In genomic region chr6:145335876-145336768, GRCm38 (mm10) we compare ENCODE assay signal across 20 mouse cellular contexts.
A peak's percentile ranks its signal among the peaks of the same experiment; 100 is the strongest.
DNase-seq lines count a peak whose midpoint lies in the region; ATAC-seq and TF ChIP-seq lines count a peak whose summit lies in the region.
"Had no signal": no experiment of that assay in that cellular context is flagged by ENCODE, and none has a peak within 500 bp of the region (broad histone marks: within the 10 kb centered on the region; RNA-seq: fewer than 3 reads in every experiment).

No protein-coding gene starts in this region.

- no peaks in the 10 kb centered on the region for H3K79me2 ChIP-seq in heart, adult 2 months (replicated peaks; ENCODE audit: control insufficient read depth, insufficient read depth, low read length)

- no peak overlapping the region for H3K4me3 ChIP-seq in heart, adult 2 months
- no peak overlapping the region for H3K4me3 ChIP-seq in heart, embryonic 16.5 days (ENCODE audit: low read length)
- H3K4me3 ChIP-seq in liver, embryonic 15.5 days (replicated peaks): no peak overlapping the region
- H3K4me3 ChIP-seq: erythroblast, embryonic 14.5 days; limb, embryonic 13.5 days; midbrain, embryonic 15.5 days; neural tube, embryonic 13.5 days had no signal

- TF ChIP-seq EP300 in heart, adult 2 months (IDR thresholded peaks at IDR 0.05; ENCODE audit: insufficient read depth, low read depth, low read length): no peak

- H3K36me3 ChIP-seq in heart, adult 2 months (ENCODE audit: control insufficient read depth, insufficient read depth, low read length): no peaks in the 10 kb centered on the region
- no peaks in the 10 kb centered on the region for H3K36me3 ChIP-seq in heart, embryonic 16.5 days (ENCODE audit: control insufficient read depth, insufficient read depth)
- H3K36me3 ChIP-seq in liver, embryonic 15.5 days (replicated peaks): no peaks in the 10 kb centered on the region
- H3K36me3 ChIP-seq: limb, embryonic 13.5 days; midbrain, embryonic 15.5 days; neural tube, embryonic 13.5 days had no signal

- intact Hi-C loops in heart, adult 2 months (cut with DNase I): no loop called here
- intact Hi-C loops in heart, postnatal 10 days (cut with DNase I): loop anchor here (5.0 kb wide), 1 partner anchor 34 kb away; no protein-coding TSS in a partner anchor

- no peaks in the 10 kb centered on the region for H3K9me3 ChIP-seq in heart, embryonic 16.5 days (replicated peaks; ENCODE audit: control insufficient read depth, low read length)
- no peaks in the 10 kb centered on the region for H3K9me3 ChIP-seq in liver, embryonic 15.5 days (replicated peaks)
- H3K9me3 ChIP-seq: limb, embryonic 13.5 days; midbrain, embryonic 15.5 days; neural tube, embryonic 13.5 days had no signal

- no peaks in the 10 kb centered on the region for H3K27me3 ChIP-seq in heart, adult 2 months (ENCODE audit: control insufficient read depth, insufficient read depth, low read length)
- H3K27me3 ChIP-seq in heart, embryonic 16.5 days (ENCODE audit: control insufficient read depth, insufficient read depth, low read length): peaks cover 11% of the 10 kb centered on the region
- H3K27me3 ChIP-seq in liver, embryonic 15.5 days: peaks cover 24% of the 10 kb centered on the region

- peaks cover 2% of the 10 kb centered on the region for H3K4me1 ChIP-seq in heart, adult 2 months (ENCODE audit: control insufficient read depth, insufficient read depth, low read length)
- H3K4me1 ChIP-seq in heart, embryonic 16.5 days (ENCODE audit: control insufficient read depth, insufficient read depth, low read length): peaks cover 15% of the 10 kb centered on the region
- peaks cover 22% of the 10 kb centered on the region for H3K4me1 ChIP-seq in liver, embryonic 15.5 days (replicated peaks)
- H3K4me1 ChIP-seq: limb, embryonic 13.5 days had no signal

- DNase-seq in heart, adult 2 months: peak; percentile 11 to 21
- DNase-seq in heart, postnatal 10 days: no peak
- DNase-seq in adrenal gland, adult 18-20 months (ENCODE audit: low spot score in 2 of 2): peak; percentile 30 to 48
- no peak for DNase-seq in cerebellum, adult 18-20 months
- no peak for DNase-seq in spleen, adult 18-20 months
- DNase-seq in right cerebral cortex, postnatal 10 days (ENCODE audit: low spot score in 2 of 2): no peak
- DNase-seq: B cell, adult 2 months; cerebellum, adult 9-10 months; embryo, embryonic 11 days; kidney, postnatal 14 days; lung, postnatal 4 days; retina, postnatal 1 day; thymus, adult 18-20 months had no signal

- no peak for TF ChIP-seq POLR2A in heart, adult 2 months (IDR thresholded peaks at IDR 0.05; ENCODE audit: insufficient read depth, low read depth, low read length)

- 62% methylated on average over 18 of the region's 18 CpGs for WGBS in heart, adult 2 months
- 42% methylated on average over 18 of the region's 18 CpGs for WGBS in heart, embryonic 16.5 days
- WGBS in liver, embryonic 15.5 days (ENCODE audit: insufficient replicate concordance): 59% methylated on average over 18 of the region's 18 CpGs

- H3K27ac ChIP-seq in heart, adult 2 months: no peak overlapping the region
- no peak overlapping the region for H3K27ac ChIP-seq in heart, embryonic 16.5 days (ENCODE audit: low read length)
- H3K27ac ChIP-seq in liver, embryonic 15.5 days (replicated peaks): peak overlapping the region; percentile 81
- H3K27ac ChIP-seq: hindbrain, embryonic 14.5 days; limb, embryonic 13.5 days; midbrain, embryonic 15.5 days; neural tube, embryonic 13.5 days had no signal

- H3K4me2 ChIP-seq in heart, embryonic 16.5 days (ENCODE audit: low read depth, low read length): peak overlapping the region; percentile 43
- no peak overlapping the region for H3K4me2 ChIP-seq in liver, embryonic 15.5 days
- H3K4me2 ChIP-seq: hindbrain, embryonic 14.5 days; limb, embryonic 13.5 days; midbrain, embryonic 15.5 days; neural tube, embryonic 13.5 days had no signal

- TF ChIP-seq CTCF in heart, adult 2 months (IDR thresholded peaks at IDR 0.05): no peak

- ATAC-seq in heart, embryonic 16.5 days (replicated peaks; ENCODE audit: extremely low read depth, insufficient read depth, low FRiP score): no peak
- ATAC-seq in liver, embryonic 15.5 days (ENCODE audit: insufficient read depth): no peak
- ATAC-seq: midbrain, embryonic 15.5 days had no signal

- H3K9ac ChIP-seq in heart, adult 2 months (ENCODE audit: low read depth, low read length): no peak overlapping the region
- no peak overlapping the region for H3K9ac ChIP-seq in heart, embryonic 16.5 days (ENCODE audit: low read length)
- no peak overlapping the region for H3K9ac ChIP-seq in liver, embryonic 15.5 days
- H3K9ac ChIP-seq: hindbrain, embryonic 14.5 days; limb, embryonic 13.5 days; midbrain, embryonic 15.5 days; neural tube, embryonic 13.5 days had no signal

Comparison
In these comparisons a context has a peak if more than half of its experiments do, and no peak if none do; other contexts are left out.
1. DNase-seq: peak in heart, adult 2 months (2 of 2) and adrenal gland, adult 18-20 months (2 of 2); none in heart, postnatal 10 days (0 of 2), cerebellum, adult 18-20 months (0 of 2), spleen, adult 18-20 months (0 of 2) and right cerebral cortex, postnatal 10 days (0 of 2).